Mouse (Mus musculus): ENCODE data around the gene Epb41l5.
A peak's percentile ranks its signal among the peaks of the same experiment; 100 is the strongest.

DNA sequence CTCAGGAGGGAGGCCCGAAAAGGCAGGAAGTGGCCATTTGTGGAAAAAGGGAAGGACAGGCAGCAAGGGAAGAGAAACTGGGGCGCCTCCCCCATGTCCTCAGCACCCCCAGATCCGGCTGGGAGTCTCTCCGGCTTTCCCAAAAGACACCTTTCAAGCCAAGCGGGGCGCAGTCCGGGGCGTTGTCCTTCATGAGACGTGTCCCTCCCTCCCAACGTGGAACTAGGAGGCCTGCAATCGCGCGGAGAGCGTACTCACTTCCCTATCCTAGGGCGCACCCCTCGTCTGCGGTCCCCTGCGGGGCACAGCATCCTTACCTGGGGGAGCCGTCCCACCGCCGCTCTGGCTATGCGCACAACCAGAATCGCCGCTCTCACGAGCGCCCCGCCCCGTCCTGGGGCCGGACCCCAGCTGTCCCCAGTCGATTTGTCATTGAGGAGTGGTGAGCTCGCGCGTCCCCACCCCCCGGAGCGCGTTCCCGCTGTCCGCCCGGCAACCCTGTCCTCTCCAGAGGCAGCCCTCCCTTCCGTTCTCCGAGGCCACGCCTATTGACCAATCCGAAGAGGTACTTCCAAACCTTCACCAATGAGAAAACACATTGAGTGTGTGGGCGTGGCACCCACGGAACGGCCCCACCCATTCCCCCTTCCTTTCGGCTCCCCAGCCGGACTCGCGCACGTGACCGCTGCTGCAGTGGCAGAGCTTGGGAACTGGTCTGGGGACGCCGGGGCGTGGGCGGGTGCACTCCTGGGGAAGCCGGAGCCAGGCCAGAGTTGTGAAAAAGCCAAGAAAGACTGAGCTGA is 144.3 kb downstream of the Epb41l5 start, which contains the start of gene Ralb:
- TF ChIP-seq CTCF (IDR thresholded peaks at IDR 0.05) = no peak
- 0 out of 2 replicates have a peak, but pooled peaks have one; percentile 12 for TF ChIP-seq EP300 (IDR thresholded peaks at IDR 0.05; ENCODE audit: insufficient read depth, low read depth, low read length)

Measured in heart, adult 2 months (tissue).